In genomic region chr4:22792826-22793225, GRCm38 (mm10) we compare ENCODE assay signal across 19 mouse cellular contexts.
DNase-seq lines count a peak whose midpoint lies in the region; ATAC-seq lines count a peak whose summit lies in the region.
"Had no signal": no experiment of that assay in that cellular context is flagged by ENCODE, and none has a peak within 500 bp of the region (broad histone marks: within the 10 kb centered on the region; RNA-seq: fewer than 3 reads in every experiment).

No protein-coding gene starts in this region.

- no peaks in the 10 kb centered on the region for H3K36me3 ChIP-seq in embryonic facial prominence, embryonic 11.5 days (replicated peaks; ENCODE audit: control insufficient read depth, insufficient read depth, low read depth, low read length)
- no peaks in the 10 kb centered on the region for H3K36me3 ChIP-seq in embryonic facial prominence, embryonic 10.5 days (replicated peaks)
- H3K36me3 ChIP-seq in midbrain, embryonic 14.5 days (ENCODE audit: control insufficient read depth, insufficient read depth, low read length) = no peaks in the 10 kb centered on the region
- H3K36me3 ChIP-seq in midbrain, embryonic 13.5 days = no peaks in the 10 kb centered on the region
- H3K36me3 ChIP-seq: G1E; heart, embryonic 12.5 days; hindbrain, embryonic 10.5 days; intestine, embryonic 15.5 days had no signal

- WGBS in embryonic facial prominence, embryonic 11.5 days = 70% methylated on average over 1 of the region's 1 CpGs
- 73% methylated on average over 1 of the region's 1 CpGs for WGBS in embryonic facial prominence, embryonic 10.5 days
- WGBS in midbrain, embryonic 14.5 days = 77% methylated on average over 1 of the region's 1 CpGs
- 90% methylated on average over 1 of the region's 1 CpGs for WGBS in midbrain, embryonic 13.5 days

- no peak overlapping the region for H3K27ac ChIP-seq in embryonic facial prominence, embryonic 11.5 days (replicated peaks; ENCODE audit: low read depth, low read length)
- no peak overlapping the region for H3K27ac ChIP-seq in embryonic facial prominence, embryonic 10.5 days (replicated peaks)
- H3K27ac ChIP-seq in midbrain, embryonic 14.5 days (replicated peaks; ENCODE audit: low read depth, low read length) = no peak overlapping the region
- no peak overlapping the region for H3K27ac ChIP-seq in midbrain, embryonic 13.5 days
- H3K27ac ChIP-seq: gastrocnemius, adult 2 months; hindbrain, embryonic 10.5 days; hindbrain, embryonic 14.5 days; intestine, embryonic 15.5 days had no signal

- no peaks in the 10 kb centered on the region for H3K9me3 ChIP-seq in embryonic facial prominence, embryonic 11.5 days (replicated peaks; ENCODE audit: control insufficient read depth, low read length)
- no peaks in the 10 kb centered on the region for H3K9me3 ChIP-seq in embryonic facial prominence, embryonic 10.5 days
- no peaks in the 10 kb centered on the region for H3K9me3 ChIP-seq in midbrain, embryonic 14.5 days (ENCODE audit: control insufficient read depth, low read length)
- H3K9me3 ChIP-seq in midbrain, embryonic 13.5 days = no peaks in the 10 kb centered on the region
- H3K9me3 ChIP-seq: G1E; heart, embryonic 12.5 days; hindbrain, embryonic 10.5 days; intestine, embryonic 15.5 days had no signal

- no peak overlapping the region for H3K9ac ChIP-seq in embryonic facial prominence, embryonic 11.5 days (replicated peaks; ENCODE audit: low read length)
- H3K9ac ChIP-seq in midbrain, embryonic 14.5 days (replicated peaks; ENCODE audit: low read length) = no peak overlapping the region
- H3K9ac ChIP-seq in midbrain, embryonic 13.5 days (replicated peaks) = no peak overlapping the region
- H3K9ac ChIP-seq: forebrain, postnatal 0 days; heart, embryonic 12.5 days; hindbrain, embryonic 14.5 days; intestine, embryonic 15.5 days had no signal

- ATAC-seq in embryonic facial prominence, embryonic 11.5 days (replicated peaks; ENCODE audit: insufficient number of reproducible peaks, low FRiP score, low TSS enrichment, low read depth) = no peak
- no peak for ATAC-seq in midbrain, embryonic 14.5 days (ENCODE audit: low FRiP score, low TSS enrichment)
- no peak for ATAC-seq in midbrain, embryonic 13.5 days
- no peak for ATAC-seq in CD4-positive, CD25-positive, alpha-beta regulatory T cell, adult 4 months
- ATAC-seq: forebrain, postnatal 0 days; intestine, embryonic 15.5 days had no signal

- H3K4me2 ChIP-seq in embryonic facial prominence, embryonic 11.5 days (ENCODE audit: low read depth, low read length) = no peak overlapping the region
- H3K4me2 ChIP-seq in midbrain, embryonic 14.5 days (ENCODE audit: low read length) = no peak overlapping the region
- H3K4me2 ChIP-seq in midbrain, embryonic 13.5 days (replicated peaks) = no peak overlapping the region
- H3K4me2 ChIP-seq: heart, embryonic 12.5 days; hindbrain, embryonic 14.5 days; intestine, embryonic 15.5 days had no signal

- H3K27me3 ChIP-seq in embryonic facial prominence, embryonic 11.5 days (ENCODE audit: control insufficient read depth, insufficient read depth, low read length) = no peaks in the 10 kb centered on the region
- no peaks in the 10 kb centered on the region for H3K27me3 ChIP-seq in embryonic facial prominence, embryonic 10.5 days (replicated peaks; ENCODE audit: low read depth, poor library complexity, severe bottlenecking)
- no peaks in the 10 kb centered on the region for H3K27me3 ChIP-seq in midbrain, embryonic 14.5 days (ENCODE audit: control insufficient read depth, insufficient read depth, low read length)
- H3K27me3 ChIP-seq in midbrain, embryonic 13.5 days = no peaks in the 10 kb centered on the region
- H3K27me3 ChIP-seq: heart, embryonic 12.5 days; intestine, embryonic 15.5 days had no signal

- no peak overlapping the region for H3K4me3 ChIP-seq in embryonic facial prominence, embryonic 11.5 days (ENCODE audit: low read depth, low read length)
- H3K4me3 ChIP-seq in embryonic facial prominence, embryonic 10.5 days = no peak overlapping the region
- H3K4me3 ChIP-seq in midbrain, embryonic 14.5 days (replicated peaks; ENCODE audit: low read depth, low read length) = no peak overlapping the region
- no peak overlapping the region for H3K4me3 ChIP-seq in midbrain, embryonic 13.5 days (replicated peaks)
- H3K4me3 ChIP-seq: gastrocnemius, adult 2 months; heart, embryonic 12.5 days; hindbrain, embryonic 10.5 days; intestine, embryonic 15.5 days had no signal

- DNase-seq in embryonic facial prominence, embryonic 11.5 days (ENCODE audit: low spot score) = peak; percentile 60
- no peak for DNase-seq in embryonic facial prominence, embryonic 10.5 days (ENCODE audit: low spot score)
- DNase-seq in midbrain, embryonic 14.5 days = peak; percentile 7
- DNase-seq in embryo, embryonic 11.5 days (ENCODE audit: low read depth, low spot score) = peak; percentile 4
- DNase-seq in frontal cortex, postnatal 10 days (ENCODE audit: low spot score in 2 of 2) = no peak
- DNase-seq: adrenal gland, postnatal 14 days; cerebellum, adult 11-12 months; cerebellum, adult 9-10 months; cerebellum, postnatal 25 days; forebrain, postnatal 0 days; gastrocnemius, adult 2 months; gastrocnemius, postnatal 25 days had no signal

- no peaks in the 10 kb centered on the region for H3K4me1 ChIP-seq in embryonic facial prominence, embryonic 11.5 days (ENCODE audit: control insufficient read depth, insufficient read depth, low read length)
- no peaks in the 10 kb centered on the region for H3K4me1 ChIP-seq in embryonic facial prominence, embryonic 10.5 days
- H3K4me1 ChIP-seq in midbrain, embryonic 14.5 days (ENCODE audit: control insufficient read depth, insufficient read depth, low read length) = no peaks in the 10 kb centered on the region
- no peaks in the 10 kb centered on the region for H3K4me1 ChIP-seq in midbrain, embryonic 13.5 days (replicated peaks)
- H3K4me1 ChIP-seq: heart, embryonic 12.5 days; hindbrain, embryonic 10.5 days; intestine, embryonic 15.5 days had no signal

Comparison
In these comparisons a context has a peak if more than half of its experiments do, and no peak if none do; other contexts are left out.
1. DNase-seq: peak in embryonic facial prominence, embryonic 11.5 days (single experiment), midbrain, embryonic 14.5 days (single experiment) and embryo, embryonic 11.5 days (single experiment); none in embryonic facial prominence, embryonic 10.5 days (single experiment) and frontal cortex, postnatal 10 days (0 of 2).